Mouse (Mus musculus) midbrain, embryonic 11.5 days (tissue): ENCODE results near the gene Drc3. TPM values are rescaled to one million over a fixed set of nuclear protein-coding genes. Genes with fewer than 3 reads are reported as not detected.

Experiments
- ATAC-seq: fragments of 200-750 bp; cut with Nextera tagmentation; 2 replicates; pipeline ENCODE4 v1.8.0; 2017; ENCODE audit warnings: moderate TSS enrichment, moderate library complexity; ENCODE audit not compliant: low FRiP score
- DNase-seq: peaks from one replicate; pipeline ENCODE4 v3.0.0; 2015; ENCODE audit warnings: low spot score; ENCODE audit errors: missing footprints
- H3K27ac ChIP-seq: fragments of 300-500 bp; sonication (generic); 2 replicates; pipeline ENCODE4 v1.5.1; 2014; ENCODE audit warnings: low read depth, low read length
- H3K27me3 ChIP-seq: fragments of 300-500 bp; sonication (generic); 2 replicates; pipeline ENCODE4 v1.6.1; 2014; ENCODE audit warnings: mild to moderate bottlenecking, low read length, moderate library complexity, mixed read lengths; ENCODE audit not compliant: control insufficient read depth, insufficient read depth
- H3K36me3 ChIP-seq: fragments of 300-500 bp; sonication (generic); 2 replicates; pipeline ENCODE4 v1.6.1; 2014; ENCODE audit warnings: mild to moderate bottlenecking, low read length, moderate library complexity, mixed read lengths; ENCODE audit not compliant: control insufficient read depth, insufficient read depth
- H3K4me1 ChIP-seq: fragments of 300-500 bp; sonication (generic); 2 replicates; pipeline ENCODE4 v1.6.1; 2014; ENCODE audit warnings: low read length; ENCODE audit not compliant: control insufficient read depth, insufficient read depth
- H3K4me2 ChIP-seq: fragments of 300-500 bp; sonication (generic); 2 replicates; pipeline ENCODE4 v1.6.1; 2014; ENCODE audit warnings: mild to moderate bottlenecking, moderate library complexity
- H3K4me3 ChIP-seq: fragments of 300-500 bp; sonication (generic); 2 replicates; pipeline ENCODE4 v1.5.1; 2014; ENCODE audit warnings: low read depth, low read length
- H3K9ac ChIP-seq: fragments of 300-500 bp; sonication (generic); 2 replicates; pipeline ENCODE4 v1.6.1; 2014; ENCODE audit warnings: low read length
- H3K9me3 ChIP-seq: fragments of 300-500 bp; sonication (generic); 2 replicates; pipeline ENCODE4 v1.6.1; 2016; ENCODE audit warnings: low read length; ENCODE audit not compliant: control insufficient read depth
- WGBS: fragments of 180-500 bp; shearing (Covaris S2); extraction: QIAGEN DNeasy Blood & Tissue Kit; methylation state at CpG from one replicate; pipeline ENCODE4 v1.1.7; 2014; 5-methylcytosine and 5-hydroxymethylcytosine counted together
- polyA plus RNA-seq: library from polyadenylated mRNA; unstranded; fragments of >200 nt; fragmentation: Nextera tagmentation; extraction: Ambion mirVana; gene quantifications from 2 replicates; pipeline ENCODE4 v1.2.1, GENCODE M21; 2014

The Drc3 gene
- polyA plus RNA-seq, 1 experiment from 2014 or later: 2.4 TPM

DNA sequence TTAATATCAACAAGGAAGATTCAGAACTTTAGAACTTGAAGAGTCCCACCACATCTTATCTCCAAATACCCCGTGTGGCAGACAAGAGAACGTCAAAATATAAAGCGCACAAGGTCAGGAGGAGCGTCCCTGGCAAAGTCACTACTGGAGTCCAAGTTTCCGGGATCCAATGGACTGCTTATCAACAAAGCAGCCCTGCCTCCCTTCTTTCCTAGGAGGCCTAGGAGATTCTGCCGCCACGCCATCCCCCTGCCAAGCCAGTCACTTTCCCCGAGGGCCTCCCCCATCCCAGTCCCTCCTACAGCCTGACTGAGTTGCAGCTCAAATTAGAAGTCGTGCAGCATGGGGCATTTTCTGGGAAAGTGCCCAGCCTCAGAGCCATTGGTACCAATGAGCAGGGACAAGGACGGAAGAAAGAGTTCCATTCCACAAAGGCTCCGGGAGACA lies 1.2 kb upstream of the Drc3 start:
- DNase-seq (peak; percentile 91), ATAC-seq (no peak)
- H3K4me1 ChIP-seq: peaks cover 10% of the 10 kb centered on the region
- no peaks in the 10 kb centered on the region for H3K36me3 ChIP-seq
- H3K27me3 ChIP-seq: no peaks in the 10 kb centered on the region
- WGBS: 28% methylated on average over 11 of the region's 11 CpGs
- H3K9me3 ChIP-seq: no peaks in the 10 kb centered on the region
- H3K4me3 ChIP-seq: peak overlapping the region; percentile 67
- no peak overlapping the region for H3K27ac ChIP-seq
- H3K9ac ChIP-seq: peak overlapping the region; percentile 63
- H3K4me2 ChIP-seq: peak overlapping the region; percentile 91

DNA sequence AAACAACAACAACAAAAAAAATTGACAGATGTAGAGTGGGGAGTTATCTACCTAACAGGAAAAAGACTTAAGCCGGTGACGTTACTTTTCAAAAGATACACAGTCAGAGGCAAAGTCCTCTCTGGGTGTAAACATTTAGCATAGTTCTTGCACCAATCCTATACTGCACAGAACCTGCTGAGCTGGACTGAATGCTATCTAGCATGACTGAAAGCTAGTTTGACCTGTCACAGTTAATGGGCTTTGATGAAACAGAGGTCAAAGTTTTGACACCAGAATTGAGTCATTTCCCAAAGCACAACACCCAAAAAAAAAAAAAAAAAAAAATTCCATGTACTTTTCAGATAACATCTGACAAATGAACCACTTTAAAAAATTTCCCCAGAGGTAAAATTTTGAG lies 2.8 kb downstream of the Drc3 start:
- H3K4me3 ChIP-seq: no peak overlapping the region
- no peaks in the 10 kb centered on the region for H3K36me3 ChIP-seq
- ATAC-seq (no peak), DNase-seq (no peak)
- H3K4me1 ChIP-seq: peaks cover 10% of the 10 kb centered on the region
- no peak overlapping the region for H3K27ac ChIP-seq
- H3K4me2 ChIP-seq: no peak overlapping the region
- no peaks in the 10 kb centered on the region for H3K9me3 ChIP-seq
- no peak overlapping the region for H3K9ac ChIP-seq
- no peaks in the 10 kb centered on the region for H3K27me3 ChIP-seq
- WGBS: 94% methylated on average over 2 of the region's 2 CpGs

DNA sequence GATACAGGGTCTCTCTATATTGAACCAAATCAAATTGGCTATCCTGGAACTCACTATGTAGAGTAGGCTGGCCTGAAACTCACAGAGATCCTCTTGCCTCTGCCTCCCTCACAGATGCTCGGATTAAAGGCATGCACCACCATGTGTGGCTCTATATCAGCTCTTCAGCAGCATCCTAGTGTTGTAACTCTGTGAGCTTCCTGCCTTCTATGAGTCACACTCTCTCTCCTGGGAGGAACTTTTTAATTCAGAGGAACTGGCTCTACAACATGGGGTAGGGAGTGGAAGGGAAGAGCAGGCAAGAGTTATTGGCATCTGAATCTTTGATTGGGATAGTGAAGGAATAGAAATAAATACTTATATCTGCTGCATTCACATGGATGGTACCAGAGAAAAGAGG lies 4.0 kb downstream of the Drc3 start:
- H3K27ac ChIP-seq: no peak overlapping the region
- no peak overlapping the region for H3K9ac ChIP-seq
- 55% methylated on average over 1 of the region's 1 CpGs for WGBS
- H3K4me3 ChIP-seq: no peak overlapping the region
- H3K4me2 ChIP-seq: no peak overlapping the region
- ATAC-seq: no peak
- no peak for DNase-seq
- no peaks in the 10 kb centered on the region for H3K9me3 ChIP-seq
- H3K36me3 ChIP-seq: no peaks in the 10 kb centered on the region
- H3K4me1 ChIP-seq: peaks cover 4% of the 10 kb centered on the region
- H3K27me3 ChIP-seq: no peaks in the 10 kb centered on the region

DNA sequence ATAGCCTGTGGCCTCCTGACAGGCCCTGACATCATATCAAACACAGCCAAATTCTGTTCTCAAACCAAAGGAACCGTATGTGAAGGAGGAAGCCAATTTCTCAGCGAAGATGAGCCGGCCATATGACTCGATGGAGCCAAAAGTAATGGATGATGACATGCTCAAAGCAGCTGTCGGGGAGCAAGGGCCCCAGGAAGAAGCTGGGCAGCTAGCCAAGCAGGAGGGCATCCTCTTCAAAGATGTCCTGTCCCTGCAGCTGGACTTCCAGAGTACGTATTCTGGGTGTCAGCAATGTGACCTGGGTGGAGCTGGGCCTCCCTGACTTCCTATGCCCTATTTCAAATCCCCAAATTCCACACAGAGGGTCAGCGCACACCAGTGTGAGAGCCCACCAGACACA lies 5.4 kb downstream of the Drc3 start:
- DNase-seq (no peak), ATAC-seq (no peak)
- H3K27me3 ChIP-seq: no peaks in the 10 kb centered on the region
- 83% methylated on average over 7 of the region's 7 CpGs for WGBS
- H3K36me3 ChIP-seq: no peaks in the 10 kb centered on the region
- no peak overlapping the region for H3K4me3 ChIP-seq
- no peaks in the 10 kb centered on the region for H3K9me3 ChIP-seq
- no peak overlapping the region for H3K4me2 ChIP-seq
- H3K9ac ChIP-seq: no peak overlapping the region
- H3K4me1 ChIP-seq: peaks cover under 1% of the 10 kb centered on the region; the same call in 1 of the 2 replicates
- H3K27ac ChIP-seq: no peak overlapping the region

DNA sequence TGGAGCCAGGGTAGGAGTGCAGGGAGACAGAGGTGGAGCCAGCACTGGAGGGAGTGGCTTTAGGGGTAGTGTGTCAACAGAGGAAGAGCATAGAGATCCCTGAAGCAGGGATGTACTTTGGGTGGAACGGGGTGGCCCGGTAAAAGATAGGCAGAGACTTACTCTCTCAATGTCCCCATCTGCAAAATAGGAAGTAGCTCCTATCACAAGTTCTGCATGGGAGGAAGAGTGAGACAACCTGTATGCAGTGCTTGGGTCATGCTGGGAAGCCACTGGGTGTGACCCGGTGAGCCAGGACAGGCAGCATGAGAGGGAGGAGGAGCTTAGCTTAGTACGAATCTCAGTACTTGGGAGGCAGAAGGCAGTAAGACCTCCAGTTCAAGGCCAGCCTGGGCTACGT lies 6.0 kb downstream of the Drc3 start:
- no peak overlapping the region for H3K9ac ChIP-seq
- H3K4me2 ChIP-seq: no peak overlapping the region
- ATAC-seq (no peak), DNase-seq (no peak)
- no peaks in the 10 kb centered on the region for H3K4me1 ChIP-seq
- no peaks in the 10 kb centered on the region for H3K9me3 ChIP-seq
- H3K27me3 ChIP-seq: no peaks in the 10 kb centered on the region
- no peak overlapping the region for H3K4me3 ChIP-seq
- H3K27ac ChIP-seq: no peak overlapping the region
- no peaks in the 10 kb centered on the region for H3K36me3 ChIP-seq
- 78% methylated on average over 5 of the region's 5 CpGs for WGBS

DNA sequence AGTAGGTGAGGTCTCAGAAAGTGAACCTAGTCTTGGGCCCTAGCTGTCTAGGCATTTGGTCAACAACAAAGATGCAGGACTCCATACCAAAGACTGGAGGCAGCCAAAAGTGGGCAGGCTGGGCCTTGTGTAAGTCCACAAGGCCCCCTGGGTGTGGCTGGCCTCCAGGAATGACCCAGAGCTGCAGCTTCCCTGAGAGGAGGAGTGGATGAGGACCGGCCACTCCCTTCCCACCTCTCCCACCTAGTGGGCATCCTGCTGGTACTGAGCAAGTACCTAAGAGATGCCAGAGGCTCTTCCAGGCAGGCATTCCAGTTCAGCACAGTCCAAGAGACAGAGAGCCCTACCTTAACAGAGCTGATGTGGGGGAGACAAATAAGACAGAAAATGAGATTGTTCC lies 6.8 kb downstream of the Drc3 start:
- ATAC-seq: no peak
- WGBS: 59% methylated on average over 1 of the region's 1 CpGs
- H3K27me3 ChIP-seq: no peaks in the 10 kb centered on the region

DNA sequence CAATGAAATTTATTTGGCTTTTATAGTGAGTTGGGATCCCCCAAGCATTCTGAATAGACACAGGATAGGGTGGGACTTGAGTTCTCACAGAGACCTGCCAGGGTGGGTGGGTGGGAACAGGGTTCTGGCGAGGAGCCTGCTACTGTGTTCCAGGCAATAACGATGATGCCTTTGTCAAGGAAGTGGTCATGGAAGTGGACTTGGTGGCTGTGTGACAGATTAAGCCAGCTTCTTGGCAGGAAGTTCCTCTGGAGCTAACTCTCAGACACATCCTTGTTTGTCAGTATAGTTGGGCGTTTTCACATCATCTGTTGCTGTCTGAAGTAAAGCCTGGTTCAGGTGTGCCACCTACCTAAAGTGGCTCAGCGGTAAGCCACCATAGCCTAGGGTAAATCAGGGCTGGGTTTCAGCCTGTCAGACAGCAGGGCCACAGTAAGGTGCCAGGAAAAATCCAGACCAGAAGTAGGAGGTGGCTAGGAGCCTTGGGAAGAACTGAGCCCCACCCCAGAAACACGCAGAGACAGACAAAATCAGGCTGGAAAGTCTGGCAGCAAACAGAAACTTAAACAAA lies 7.6 kb downstream of the Drc3 start:
- H3K27ac ChIP-seq: no peak overlapping the region
- no peaks in the 10 kb centered on the region for H3K36me3 ChIP-seq
- WGBS: 74% methylated on average over 5 of the region's 5 CpGs
- H3K27me3 ChIP-seq: no peaks in the 10 kb centered on the region
- no peak overlapping the region for H3K9ac ChIP-seq
- H3K9me3 ChIP-seq: no peaks in the 10 kb centered on the region
- DNase-seq (no peak), ATAC-seq (no peak)
- H3K4me2 ChIP-seq: no peak overlapping the region
- H3K4me3 ChIP-seq: no peak overlapping the region
- H3K4me1 ChIP-seq: no peaks in the 10 kb centered on the region

More for the DNA sequence above, 6.8 kb downstream of the Drc3 start:
- Histone ChIP-seq H3K4me3 (no peak overlapping the region), H3K9ac (no peak overlapping the region), H3K27ac (no peak overlapping the region), H3K4me1 (no peaks in the 10 kb centered on the region), H3K9me3 (no peaks in the 10 kb centered on the region), H3K36me3 (no peaks in the 10 kb centered on the region), H3K4me2 (no peak overlapping the region)
- no peak for DNase-seq

DNA sequence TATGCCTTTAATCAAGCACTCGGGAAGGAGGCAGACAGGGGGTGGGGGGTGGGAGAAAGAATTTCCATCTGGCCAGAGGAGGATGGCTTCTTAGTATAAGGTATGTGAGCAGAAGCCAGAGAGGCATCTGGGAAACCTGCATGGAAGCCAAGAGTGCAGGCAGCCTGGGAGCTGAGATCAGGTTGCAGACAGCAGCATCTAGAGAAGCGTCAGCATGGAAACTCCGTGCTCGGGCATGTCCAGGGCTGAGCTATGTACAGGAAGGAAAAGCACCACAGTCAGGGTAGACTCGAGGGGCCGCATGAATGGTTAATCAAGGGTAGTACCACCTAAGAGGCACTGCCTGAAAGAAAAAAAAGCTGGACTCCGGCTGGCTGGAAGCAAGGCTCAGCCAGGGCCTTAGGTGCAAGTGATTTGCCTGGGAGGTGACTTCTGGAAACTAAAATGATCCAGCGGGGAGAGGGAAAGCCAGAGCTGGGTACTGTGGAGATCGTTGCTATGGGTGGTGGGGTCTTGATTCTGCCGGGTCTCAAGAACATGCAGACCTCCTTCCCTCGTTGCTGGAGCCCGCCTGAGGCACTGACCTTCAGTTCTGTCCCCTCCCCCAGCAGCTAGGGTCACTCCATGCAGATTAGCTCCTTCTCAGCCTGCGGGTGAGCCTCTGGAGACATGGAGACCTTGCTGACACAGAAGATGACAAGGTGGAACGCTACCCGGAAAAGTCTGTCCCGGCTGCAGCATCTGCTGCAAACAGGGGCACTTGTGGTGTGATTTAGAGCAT lies 13.3 kb downstream of the Drc3 start:
- DNase-seq (no peak), ATAC-seq (no peak)
- Histone ChIP-seq H3K9ac (no peak overlapping the region), H3K4me3 (no peak overlapping the region), H3K9me3 (no peaks in the 10 kb centered on the region), H3K4me2 (no peak overlapping the region), H3K27ac (no peak overlapping the region), H3K27me3 (no peaks in the 10 kb centered on the region), H3K36me3 (no peaks in the 10 kb centered on the region; the same call in 1 of the 2 replicates), H3K4me1 (no peaks in the 10 kb centered on the region)
- 47% methylated on average over 16 of the region's 16 CpGs for WGBS

DNA sequence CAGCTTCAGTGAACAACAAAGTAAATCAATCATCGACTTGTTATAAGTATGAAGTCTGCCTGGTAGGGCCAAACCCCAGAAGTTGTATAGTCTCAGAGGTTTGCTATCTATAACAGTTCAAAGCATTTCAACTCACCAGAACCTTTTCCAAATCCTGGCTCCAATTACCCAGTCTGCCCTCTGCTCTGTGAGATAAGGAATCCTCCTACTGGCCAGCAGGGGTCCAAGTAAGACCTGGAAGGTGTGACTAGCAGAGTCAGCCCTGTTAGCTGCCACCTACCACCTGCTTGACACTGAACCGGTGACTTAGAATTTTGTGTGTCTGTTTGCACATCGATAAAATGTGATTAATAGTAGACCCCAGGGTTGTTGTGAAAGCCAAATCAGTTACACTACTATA lies 14.1 kb downstream of the Drc3 start:
- ATAC-seq: no peak
- H3K9me3 ChIP-seq: no peaks in the 10 kb centered on the region
- H3K9ac ChIP-seq: no peak overlapping the region
- WGBS: 78% methylated on average over 3 of the region's 3 CpGs
- no peaks in the 10 kb centered on the region for H3K4me1 ChIP-seq
- no peak overlapping the region for H3K27ac ChIP-seq
- no peak overlapping the region for H3K4me2 ChIP-seq
- H3K4me3 ChIP-seq: no peak overlapping the region
- DNase-seq: no peak
- H3K27me3 ChIP-seq: no peaks in the 10 kb centered on the region
- no peaks in the 10 kb centered on the region; the same call in 1 of the 2 replicates for H3K36me3 ChIP-seq
